Mouse (Mus musculus) MEL (cell line): ENCODE results near the gene Hoxc5. TPM values are rescaled to one million over a fixed set of nuclear protein-coding genes. Genes with fewer than 3 reads are reported as not detected.
A peak's percentile ranks its signal among the peaks of the same experiment; 100 is the strongest.

Experiments
- DNase-seq: peaks from one replicate; pipeline ENCODE4 v3.0.0; 2011; ENCODE audit warnings: low read depth, low spot score
- H3K27ac ChIP-seq: 2 replicates; pipeline ENCODE4 v1.5.1; 2012; ENCODE audit warnings: low read depth, mild to moderate bottlenecking, control low read depth, low read length, moderate library complexity; ENCODE audit not compliant: control insufficient read depth
- H3K27me3 ChIP-seq, 2 experiments: fragments of 150-350 bp in 1 of 2; sonication (generic) in 1 of 2; 2 replicates each; pipeline ENCODE4 v1.6.1; 2012; ENCODE audit warnings: low read length in 2 of 2, mild to moderate bottlenecking in 2 of 2, improper control_type of control experiment in 1 of 2, moderate library complexity in 1 of 2; ENCODE audit not compliant: insufficient read depth in 2 of 2, control insufficient read depth in 1 of 2
- H3K36me3 ChIP-seq, 2 experiments: 2 replicates each; pipeline ENCODE4 v1.6.1; 2012 to 2014; ENCODE audit warnings: low read length in 2 of 2, improper control_type of control experiment in 1 of 2, inconsistent platforms in 1 of 2, mild to moderate bottlenecking in 1 of 2; ENCODE audit not compliant: insufficient read depth in 2 of 2, control insufficient read depth in 1 of 2
- H3K4me1 ChIP-seq, 2 experiments: fragments of 150-350 bp in 1 of 2; sonication (generic) in 1 of 2; 2 replicates each; pipeline ENCODE4 v1.6.1; 2012; ENCODE audit warnings: low read length in 2 of 2, improper control_type of control experiment in 1 of 2, mild to moderate bottlenecking in 1 of 2; ENCODE audit not compliant: insufficient read depth in 2 of 2, control insufficient read depth in 1 of 2
- H3K4me3 ChIP-seq, 2 experiments: fragments of 150-350 bp in 1 of 2; sonication (generic) in 1 of 2; 2 replicates each; pipeline ENCODE4 v1.5.1; 2012; ENCODE audit warnings: low read depth in 2 of 2, low read length in 2 of 2, mild to moderate bottlenecking in 2 of 2, moderate library complexity in 2 of 2, control low read depth in 1 of 2, improper control_type of control experiment in 1 of 2; ENCODE audit not compliant: control insufficient read depth in 1 of 2, insufficient read depth in 1 of 2
- H3K79me2 ChIP-seq: 2 replicates; pipeline ENCODE4 v1.6.1; 2012; ENCODE audit warnings: mild to moderate bottlenecking, low read length, moderate library complexity; ENCODE audit not compliant: control insufficient read depth, poor library complexity, insufficient read depth
- H3K9ac ChIP-seq: 2 replicates; pipeline ENCODE4 v1.6.1; 2012; ENCODE audit warnings: low read depth, mild to moderate bottlenecking, control low read depth, low read length, moderate library complexity; ENCODE audit not compliant: control insufficient read depth, poor library complexity, severe bottlenecking
- H3K9me3 ChIP-seq: fragments of 150-350 bp; sonication (generic); replicated peaks from 2 replicates; pipeline ENCODE4 v1.6.1; 2012; ENCODE audit warnings: mild to moderate bottlenecking, low read length, improper control_type of control experiment, moderate library complexity; ENCODE audit not compliant: insufficient read depth
- BHLHE40 ChIP-seq: IDR thresholded peaks from 2 replicates; pipeline ENCODE4 v1.6.1; 2012; ENCODE audit warnings: low read depth, mild to moderate bottlenecking, inconsistent platforms, low read length, improper control_type of control experiment, borderline replicate concordance
- CHD2 ChIP-seq: IDR thresholded peaks from 2 replicates; pipeline ENCODE4 v1.6.1; 2011; ENCODE audit warnings: low read length, improper control_type of control experiment
- ELF1 ChIP-seq: IDR thresholded peaks from 2 replicates; pipeline ENCODE4 v1.6.1; 2014; ENCODE audit warnings: low read depth, mild to moderate bottlenecking, inconsistent platforms, low read length, improper control_type of control experiment, moderate library complexity
- EP300 ChIP-seq, 2 experiments: IDR thresholded peaks; 2 replicates each; pipeline ENCODE4 v1.6.1; 2011; ENCODE audit warnings: improper control_type of control experiment in 2 of 2, low read length in 2 of 2, low read depth in 1 of 2, mild to moderate bottlenecking in 1 of 2
- ETS1 ChIP-seq: IDR thresholded peaks from 2 replicates; pipeline ENCODE4 v1.6.1; 2012; ENCODE audit warnings: low read depth, mild to moderate bottlenecking, inconsistent platforms, low read length, improper control_type of control experiment, moderate library complexity
- HCFC1 ChIP-seq: IDR thresholded peaks from 2 replicates; pipeline ENCODE4 v1.6.1; 2012; ENCODE audit warnings: low read depth, mild to moderate bottlenecking, inconsistent platforms, low read length, improper control_type of control experiment, moderate library complexity
- KAT2A ChIP-seq: conservative IDR thresholded peaks from 2 replicates; pipeline ENCODE4 v1.6.1; 2012; ENCODE audit warnings: low read depth, low read length, improper control_type of control experiment, inconsistent platforms
- MAZ ChIP-seq: IDR thresholded peaks from 2 replicates; pipeline ENCODE4 v1.6.1; 2012; ENCODE audit warnings: low read depth, mild to moderate bottlenecking, inconsistent platforms, low read length, improper control_type of control experiment
- MEF2A ChIP-seq: IDR thresholded peaks from 2 replicates; pipeline ENCODE4 v1.6.1; 2014; ENCODE audit warnings: low read depth, mild to moderate bottlenecking, inconsistent platforms, low read length, improper control_type of control experiment; ENCODE audit not compliant: poor library complexity, insufficient replicate concordance, severe bottlenecking; ENCODE audit errors: extremely low read depth
- MYB ChIP-seq: IDR thresholded peaks from 2 replicates; pipeline ENCODE4 v1.6.1; 2011; ENCODE audit warnings: mild to moderate bottlenecking, low read depth, low read length, improper control_type of control experiment
- NELFE ChIP-seq: IDR thresholded peaks from 2 replicates; pipeline ENCODE4 v1.6.1; 2011; ENCODE audit warnings: low read depth, low read length, improper control_type of control experiment
- NRF1 ChIP-seq: IDR thresholded peaks from 2 replicates; pipeline ENCODE4 v1.6.1; 2014; ENCODE audit warnings: low read depth, mild to moderate bottlenecking, inconsistent platforms, low read length, improper control_type of control experiment, moderate library complexity; ENCODE audit not compliant: poor library complexity, insufficient read depth, severe bottlenecking
- POLR2A ChIP-seq, 2 experiments: IDR thresholded peaks; 2 replicates each; pipeline ENCODE4 v1.6.1; 2011 to 2012; ENCODE audit warnings: low read length in 2 of 2, mild to moderate bottlenecking in 2 of 2, control low read depth in 1 of 2, improper control_type of control experiment in 1 of 2, low read depth in 1 of 2, moderate library complexity in 1 of 2; ENCODE audit not compliant: control insufficient read depth in 1 of 2, insufficient read depth in 1 of 2, poor library complexity in 1 of 2
- POLR2AphosphoS2 ChIP-seq: IDR thresholded peaks from 2 replicates; pipeline ENCODE4 v1.6.1; 2011; ENCODE audit warnings: low read length, improper control_type of control experiment
- POLR2AphosphoS5 ChIP-seq: IDR thresholded peaks from 2 replicates; pipeline ENCODE4 v1.6.1; 2012; ENCODE audit warnings: low read depth, borderline replicate concordance, mild to moderate bottlenecking, inconsistent platforms, low read length, moderate library complexity, mixed read lengths
- RAD21 ChIP-seq: IDR thresholded peaks from 2 replicates; pipeline ENCODE4 v1.6.1; 2011; ENCODE audit warnings: mild to moderate bottlenecking, low read depth, low read length, improper control_type of control experiment
- RCOR1 ChIP-seq: IDR thresholded peaks from 2 replicates; pipeline ENCODE4 v1.6.1; 2012; ENCODE audit warnings: low read depth, mild to moderate bottlenecking, inconsistent platforms, low read length, improper control_type of control experiment
- TCF12 ChIP-seq: IDR thresholded peaks from 2 replicates; pipeline ENCODE4 v1.6.1; 2014; ENCODE audit warnings: low read depth, mild to moderate bottlenecking, inconsistent platforms, low read length, improper control_type of control experiment, moderate library complexity
- UBTF ChIP-seq: IDR thresholded peaks from 2 replicates; pipeline ENCODE4 v1.6.1; 2012; ENCODE audit warnings: low read depth, mild to moderate bottlenecking, inconsistent platforms, low read length, improper control_type of control experiment, moderate library complexity, borderline replicate concordance; ENCODE audit not compliant: insufficient read depth
- USF1 ChIP-seq: IDR thresholded peaks from 2 replicates; pipeline ENCODE4 v1.6.1; 2014; ENCODE audit warnings: low read depth, mild to moderate bottlenecking, inconsistent platforms, low read length, improper control_type of control experiment, moderate library complexity
- ZC3H11A ChIP-seq: IDR thresholded peaks from 2 replicates; pipeline ENCODE4 v1.6.1; 2012; ENCODE audit warnings: low read depth, mild to moderate bottlenecking, inconsistent platforms, low read length, improper control_type of control experiment
- ZKSCAN1 ChIP-seq: IDR thresholded peaks from 2 replicates; pipeline ENCODE4 v1.6.1; 2012; ENCODE audit warnings: low read depth, mild to moderate bottlenecking, inconsistent platforms, low read length, improper control_type of control experiment, moderate library complexity
- polyA plus RNA-seq, 2 experiments: library from polyadenylated mRNA; stranded (reverse) in 1 of 2; unstranded in 1 of 2; fragments of >175 nt in 1 of 2; fragments of >200 nt in 1 of 2; gene quantifications; 2 replicates each; pipeline versions ENCODE4 v1.2.1 to v1.2.4; 2012; ENCODE audit warnings: low replicate concordance in 2 of 2, low read depth in 1 of 2; ENCODE audit not compliant: insufficient read length in 2 of 2, insufficient read depth in 1 of 2, missing spikeins in 1 of 2
- total RNA-seq: library from RNA; depleted of rRNA; stranded (reverse); fragments of 300-350 nt; gene quantifications from 2 replicates; pipeline ENCODE4 v1.2.3, GENCODE M21; 2012

Gene Hoxc5
- total and polyA plus RNA-seq, 3 experiments: 0.46 to 3.0 TPM; not detected in 1

DNA sequence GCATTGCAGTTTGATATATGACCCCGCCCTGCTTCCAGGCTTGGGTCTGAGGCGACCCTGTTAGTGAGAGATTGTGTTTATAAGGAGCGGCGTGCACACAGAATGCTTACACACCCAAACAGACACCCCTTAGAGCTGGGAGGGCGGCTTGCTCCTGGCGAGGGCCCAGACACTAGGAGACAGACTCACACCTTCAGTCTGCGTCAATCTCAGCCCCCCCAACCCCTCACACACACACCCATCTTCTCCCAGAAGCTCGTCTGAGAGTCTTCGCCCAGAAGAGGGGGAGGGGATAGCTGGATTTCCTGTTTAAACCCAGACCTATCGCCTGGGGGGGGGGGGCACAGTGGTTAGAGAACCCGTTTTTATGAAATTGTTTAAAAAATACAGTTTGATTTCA, 32.7 kb downstream of the Hoxc5 start (continued):
- TF ChIP-seq NRF1: no peak
- no peak for TF ChIP-seq USF1
- TF ChIP-seq MEF2A: no peak
- no peak for TF ChIP-seq ZC3H11A
- TF ChIP-seq CHD2: peak; percentile 55; the same call in 1 of the 2 replicates
- no peak for TF ChIP-seq RAD21
- no peak for TF ChIP-seq POLR2AphosphoS5
- TF ChIP-seq ZKSCAN1: no peak

- H3K4me3 ChIP-seq: peak overlapping the region; percentile 60 to 68
- H3K27me3 ChIP-seq: no peaks in the 10 kb centered on the region
- peak overlapping the region; percentile 99 for H3K27ac ChIP-seq
- peaks cover 27% of the 10 kb centered on the region for H3K79me2 ChIP-seq
- peak overlapping the region; percentile 98 for H3K9ac ChIP-seq
- peaks cover 0 to 31% of the 10 kb centered on the region in 2 experiments; a peak in 2 of 4 replicates for H3K36me3 ChIP-seq
- TF ChIP-seq KAT2A (0 out of 2 replicates have a peak, but pooled peaks have one; percentile 22), USF1 (no peak), RCOR1 (0 out of 2 replicates have a peak, but pooled peaks have one; percentile 44), MAZ (no peak), TCF12 (no peak; the same call in 1 of the 2 replicates), EP300 (IDR thresholded peaks at IDR 0.05; ENCODE audit: low read depth in 1 of 2, low read length in 2 of 2) (peak; percentile 11 to 20; a peak in 1 of 4 replicates), ETS1 (no peak), UBTF (peak; percentile 88; the same call in 1 of the 2 replicates), BHLHE40 (no peak), HCFC1 (peak; percentile 6; the same call in 1 of the 2 replicates), POLR2AphosphoS2 (no peak), ZC3H11A (0 out of 2 replicates have a peak, but pooled peaks have one; percentile 3), ELF1 (peak; percentile 6; the same call in 1 of the 2 replicates), MYB (peak; percentile 29; the same call in 1 of the 2 replicates), ZKSCAN1 (0 out of 2 replicates have a peak, but pooled peaks have one; percentile 19), POLR2A (IDR thresholded peaks at IDR 0.05; ENCODE audit: control insufficient read depth in 1 of 2, insufficient read depth in 1 of 2, low read depth in 1 of 2, low read length in 2 of 2, poor library complexity in 1 of 2) (peak in 1 of 2 experiments; percentile 40; a peak in 2 of 4 replicates), NELFE (peak; percentile 35; the same call in 1 of the 2 replicates)
- no peaks in the 10 kb centered on the region for H3K9me3 ChIP-seq
- DNase-seq: peak; percentile 79
- peaks cover 15 to 34% of the 10 kb centered on the region in 2 experiments for H3K4me1 ChIP-seq
Measured at GRCm38 (mm10) chr15:103000501-103000901, 33.3 kb downstream of the Hoxc5 start.
